Mouse (Mus musculus): Measurements from ENCODE around the gene Met. TPM values are rescaled to one million over a fixed set of nuclear protein-coding genes. Genes with fewer than 3 reads are reported as not detected.

The Met gene
- polyA plus RNA-seq, 1 experiment: not detected

DNA sequence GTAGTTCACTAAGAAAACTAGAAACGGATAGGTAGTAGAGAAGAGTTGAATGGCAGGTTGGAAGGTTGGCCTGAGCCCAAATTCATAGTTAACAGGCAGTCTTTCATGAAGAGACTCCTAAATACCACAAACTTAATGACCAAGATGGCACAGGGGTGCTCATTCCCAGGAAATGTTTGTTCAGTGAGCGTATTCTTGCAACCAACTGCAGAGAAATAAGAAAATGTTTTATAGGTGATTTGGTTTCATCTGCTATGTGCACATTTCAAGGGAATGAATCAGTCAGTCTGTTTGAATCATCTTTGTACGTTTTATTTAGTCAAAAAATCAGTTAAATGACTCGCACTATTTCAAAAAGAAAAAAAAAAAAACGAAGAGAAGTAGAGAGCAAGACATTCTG, 21.6 kb downstream of the Met start:
- no peak overlapping the region for H3K27ac ChIP-seq (ENCODE audit: insufficient read depth, low read depth, low read length)
- 86% methylated on average over 5 of the region's 5 CpGs for WGBS
- no peak overlapping the region for H3K4me3 ChIP-seq (ENCODE audit: insufficient read depth, low read depth, low read length)
- H3K4me1 ChIP-seq (ENCODE audit: control insufficient read depth, insufficient read depth, low read length): no peaks in the 10 kb centered on the region
- TF ChIP-seq CTCF (IDR thresholded peaks at IDR 0.05; ENCODE audit: insufficient read depth, low read depth, low read length) (no peak), POLR2A (IDR thresholded peaks at IDR 0.05; ENCODE audit: insufficient read depth, low read depth, low read length) (no peak)

DNA sequence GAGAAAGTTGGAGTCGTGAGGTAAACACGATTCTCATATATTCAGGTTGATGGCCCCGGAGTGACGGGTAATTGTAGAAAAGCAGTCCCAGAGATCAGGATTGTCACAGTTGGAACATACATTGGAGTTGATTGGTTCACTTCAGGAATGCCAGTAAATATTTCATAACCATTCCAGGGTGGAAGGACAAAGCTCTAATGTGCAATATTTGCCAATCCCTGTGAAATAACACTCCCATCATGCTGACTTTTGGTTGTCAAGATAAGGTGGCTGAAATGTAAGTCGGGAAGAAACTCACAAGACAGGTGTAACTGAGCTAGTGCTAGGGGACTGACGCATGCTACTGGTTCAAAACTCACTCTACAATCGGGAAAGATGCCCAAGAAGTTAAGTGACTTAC, 22.2 kb downstream of the Met start:
- WGBS: 97% methylated on average over 7 of the region's 7 CpGs
- TF ChIP-seq CTCF (IDR thresholded peaks at IDR 0.05; ENCODE audit: insufficient read depth, low read depth, low read length) (no peak), POLR2A (IDR thresholded peaks at IDR 0.05; ENCODE audit: insufficient read depth, low read depth, low read length) (no peak)
- no peak overlapping the region for H3K4me3 ChIP-seq (ENCODE audit: insufficient read depth, low read depth, low read length)
- H3K27ac ChIP-seq (ENCODE audit: insufficient read depth, low read depth, low read length): no peak overlapping the region
- no peaks in the 10 kb centered on the region for H3K4me1 ChIP-seq (ENCODE audit: control insufficient read depth, insufficient read depth, low read length)

GRCm38 (mm10) chr6:17488291-17488817, 24.8 kb downstream of the Met start:
- Histone ChIP-seq H3K4me3 (ENCODE audit: insufficient read depth, low read depth, low read length) (no peak overlapping the region), H3K27ac (ENCODE audit: insufficient read depth, low read depth, low read length) (no peak overlapping the region), H3K4me1 (ENCODE audit: control insufficient read depth, insufficient read depth, low read length) (peaks cover 5% of the 10 kb centered on the region)
- no peak for TF ChIP-seq CTCF (IDR thresholded peaks at IDR 0.05; ENCODE audit: insufficient read depth, low read depth, low read length)
- no peak for TF ChIP-seq POLR2A (IDR thresholded peaks at IDR 0.05; ENCODE audit: insufficient read depth, low read depth, low read length)
- WGBS: 78% methylated on average over 2 of the region's 2 CpGs

DNA sequence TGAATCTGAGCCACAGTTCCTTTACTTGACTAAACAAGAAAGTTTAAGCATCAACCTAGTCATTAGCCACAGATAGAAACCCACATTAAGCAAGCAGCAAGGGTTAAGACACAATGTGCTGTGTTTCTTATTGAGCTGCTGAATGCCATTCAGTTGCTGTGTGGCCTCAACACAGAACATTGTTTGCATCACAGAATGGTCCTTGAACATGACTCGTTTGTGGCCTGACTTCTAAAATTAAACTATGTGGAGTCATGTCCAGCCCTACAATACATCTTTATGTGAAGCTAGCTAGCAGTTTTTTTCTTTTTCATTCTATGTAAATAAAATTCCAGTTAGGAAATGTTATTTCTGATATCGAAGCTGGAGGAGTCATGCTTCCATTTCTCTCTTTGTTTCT, 27.2 kb downstream of the Met start:
- TF ChIP-seq CTCF (IDR thresholded peaks at IDR 0.05; ENCODE audit: insufficient read depth, low read depth, low read length) (no peak), POLR2A (IDR thresholded peaks at IDR 0.05; ENCODE audit: insufficient read depth, low read depth, low read length) (no peak)
- H3K27ac ChIP-seq (ENCODE audit: insufficient read depth, low read depth, low read length): 0 out of 2 replicates have a peak overlapping the region, but pooled peaks have one; percentile 56
- 24% methylated on average over 2 of the region's 2 CpGs for WGBS

GRCm38 (mm10) chr6:17491502-17491901, 27.9 kb downstream of the Met start:
- WGBS: 94% methylated on average over 10 of the region's 10 CpGs
- H3K4me3 ChIP-seq (ENCODE audit: insufficient read depth, low read depth, low read length): no peak overlapping the region
- H3K4me1 ChIP-seq (ENCODE audit: control insufficient read depth, insufficient read depth, low read length): peaks cover 5% of the 10 kb centered on the region
- TF ChIP-seq POLR2A (IDR thresholded peaks at IDR 0.05; ENCODE audit: insufficient read depth, low read depth, low read length): no peak
- no peak for TF ChIP-seq CTCF (IDR thresholded peaks at IDR 0.05; ENCODE audit: insufficient read depth, low read depth, low read length)
- H3K27ac ChIP-seq (ENCODE audit: insufficient read depth, low read depth, low read length): no peak overlapping the region

More for the DNA sequence above, 27.2 kb downstream of the Met start:
- Histone ChIP-seq H3K4me1 (ENCODE audit: control insufficient read depth, insufficient read depth, low read length) (peaks cover 5% of the 10 kb centered on the region), H3K4me3 (ENCODE audit: insufficient read depth, low read depth, low read length) (no peak overlapping the region)

- 95% methylated on average over 8 of the region's 8 CpGs for WGBS
- Histone ChIP-seq H3K27ac (ENCODE audit: insufficient read depth, low read depth, low read length) (no peak overlapping the region), H3K4me3 (ENCODE audit: insufficient read depth, low read depth, low read length) (no peak overlapping the region), H3K4me1 (ENCODE audit: control insufficient read depth, insufficient read depth, low read length) (peaks cover 5% of the 10 kb centered on the region)
- no peak for TF ChIP-seq POLR2A (IDR thresholded peaks at IDR 0.05; ENCODE audit: insufficient read depth, low read depth, low read length)
- TF ChIP-seq CTCF (IDR thresholded peaks at IDR 0.05; ENCODE audit: insufficient read depth, low read depth, low read length): no peak
These were observed 28.5 kb downstream of the Met start for GRCm38 (mm10) chr6:17492062-17492461.

GRCm38 (mm10) chr6:17495413-17495812, 31.8 kb downstream of the Met start:
- 98% methylated on average over 1 of the region's 1 CpGs for WGBS
- Histone ChIP-seq H3K4me1 (ENCODE audit: control insufficient read depth, insufficient read depth, low read length) (peaks cover 5% of the 10 kb centered on the region), H3K27ac (ENCODE audit: insufficient read depth, low read depth, low read length) (no peak overlapping the region), H3K4me3 (ENCODE audit: insufficient read depth, low read depth, low read length) (no peak overlapping the region)
- TF ChIP-seq CTCF (IDR thresholded peaks at IDR 0.05; ENCODE audit: insufficient read depth, low read depth, low read length) (no peak), POLR2A (IDR thresholded peaks at IDR 0.05; ENCODE audit: insufficient read depth, low read depth, low read length) (no peak)

DNA sequence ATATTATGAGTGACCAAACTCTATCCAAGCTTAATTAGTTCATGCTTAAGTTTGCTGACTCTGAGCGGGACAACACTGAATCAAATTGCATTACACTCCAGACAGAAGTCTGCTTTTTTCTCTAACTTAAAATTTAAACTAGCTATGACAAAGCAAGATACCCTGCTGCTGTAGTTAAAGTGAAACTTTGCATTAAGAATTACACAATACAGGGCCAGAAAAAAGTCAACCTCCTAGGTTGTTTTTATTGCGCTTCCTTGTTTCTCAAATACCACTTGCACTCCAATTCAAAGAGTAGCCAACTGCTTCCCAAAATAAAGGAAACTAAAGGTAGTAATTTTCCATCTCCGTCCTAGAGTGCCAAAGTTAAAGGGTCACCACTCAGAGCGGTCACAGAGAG, 33.8 kb downstream of the Met start:
- TF ChIP-seq CTCF (IDR thresholded peaks at IDR 0.05; ENCODE audit: insufficient read depth, low read depth, low read length): no peak
- no peak for TF ChIP-seq POLR2A (IDR thresholded peaks at IDR 0.05; ENCODE audit: insufficient read depth, low read depth, low read length)
- H3K27ac ChIP-seq (ENCODE audit: insufficient read depth, low read depth, low read length): no peak overlapping the region
- no peaks in the 10 kb centered on the region for H3K4me1 ChIP-seq (ENCODE audit: control insufficient read depth, insufficient read depth, low read length)
- 73% methylated on average over 4 of the region's 4 CpGs for WGBS
- H3K4me3 ChIP-seq (ENCODE audit: insufficient read depth, low read depth, low read length): no peak overlapping the region

DNA sequence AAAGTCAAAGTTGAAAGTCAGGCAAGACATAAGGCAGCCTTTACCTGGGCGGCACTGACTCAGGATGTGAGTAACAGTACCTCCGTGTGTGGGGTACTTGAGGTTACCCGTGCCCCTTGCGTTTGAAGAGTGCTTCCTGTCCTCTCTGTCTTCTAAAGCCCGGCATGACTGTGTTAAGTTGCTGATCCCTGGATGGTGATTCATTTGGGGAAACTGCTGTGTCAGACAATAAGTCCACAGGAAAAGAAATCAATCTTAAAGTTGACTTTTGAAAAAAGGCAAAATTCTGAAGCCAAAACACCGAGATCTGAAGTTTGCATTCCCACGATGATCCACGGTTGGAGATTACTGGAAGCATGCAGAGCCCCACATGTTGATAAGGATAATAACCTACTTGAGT, 35.2 kb downstream of the Met start:
- TF ChIP-seq CTCF (IDR thresholded peaks at IDR 0.05; ENCODE audit: insufficient read depth, low read depth, low read length): no peak
- TF ChIP-seq POLR2A (IDR thresholded peaks at IDR 0.05; ENCODE audit: insufficient read depth, low read depth, low read length): no peak
- Histone ChIP-seq H3K4me3 (ENCODE audit: insufficient read depth, low read depth, low read length) (no peak overlapping the region), H3K4me1 (ENCODE audit: control insufficient read depth, insufficient read depth, low read length) (no peaks in the 10 kb centered on the region), H3K27ac (ENCODE audit: insufficient read depth, low read depth, low read length) (no peak overlapping the region)
- WGBS: 87% methylated on average over 8 of the region's 8 CpGs

GRCm38 (mm10) chr6:17501440-17501839, 37.8 kb downstream of the Met start:
- Histone ChIP-seq H3K27ac (ENCODE audit: insufficient read depth, low read depth, low read length) (no peak overlapping the region), H3K4me3 (ENCODE audit: insufficient read depth, low read depth, low read length) (no peak overlapping the region), H3K4me1 (ENCODE audit: control insufficient read depth, insufficient read depth, low read length) (no peaks in the 10 kb centered on the region)
- TF ChIP-seq CTCF (IDR thresholded peaks at IDR 0.05; ENCODE audit: insufficient read depth, low read depth, low read length) (no peak), POLR2A (IDR thresholded peaks at IDR 0.05; ENCODE audit: insufficient read depth, low read depth, low read length) (no peak)
- 68% methylated on average over 4 of the region's 4 CpGs for WGBS
